8 mouse cellular contexts compared by ENCODE assay signal in the genomic region with DNA sequence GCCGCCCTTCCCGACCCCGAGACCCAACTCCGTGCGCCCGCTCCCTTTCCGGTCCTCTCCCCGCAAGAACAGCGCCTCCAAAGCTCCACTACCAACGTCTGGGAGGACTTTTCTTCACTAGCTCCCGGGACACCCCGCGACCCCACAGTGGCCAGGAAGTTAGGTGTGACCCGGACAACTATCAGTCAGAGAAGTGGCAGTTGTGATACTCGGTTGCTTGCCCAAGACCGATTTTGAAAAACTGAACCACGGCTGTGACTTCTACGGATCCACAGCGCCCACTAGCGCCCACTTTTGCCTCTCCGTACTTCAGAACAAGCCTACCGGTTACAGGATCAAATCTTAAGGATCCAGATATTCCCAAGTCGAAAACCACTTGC. TPM values are rescaled to one million over a fixed set of nuclear protein-coding genes. Genes with fewer than 3 reads are reported as not detected.
DNase-seq lines count a peak whose midpoint lies in the region; ATAC-seq and TF ChIP-seq lines count a peak whose summit lies in the region.

No protein-coding gene starts in this region.

- H3K27me3 ChIP-seq in cerebellum, adult 2 months (ENCODE audit: control insufficient read depth, insufficient read depth, low read length): no peaks in the 10 kb centered on the region
- H3K27me3 ChIP-seq in forebrain, postnatal 0 days (ENCODE audit: insufficient read depth, low read length): no peaks in the 10 kb centered on the region
- no peaks in the 10 kb centered on the region for H3K27me3 ChIP-seq in neural tube, embryonic 15.5 days (replicated peaks)

- H3K36me3 ChIP-seq in ES-E14 (ENCODE audit: control insufficient read depth, insufficient read depth, low read length, poor library complexity, severe bottlenecking): peaks cover 6% of the 10 kb centered on the region
- peaks cover 3% of the 10 kb centered on the region; the same call in 1 of the 2 replicates for H3K36me3 ChIP-seq in forebrain, postnatal 0 days (ENCODE audit: insufficient read depth)
- H3K36me3 ChIP-seq in neural tube, embryonic 15.5 days: peaks cover 9% of the 10 kb centered on the region; the same call in 1 of the 2 replicates

- DNase-seq in ES-E14 (ENCODE audit: low read depth, low spot score): peak; percentile 86
- DNase-seq in cerebellum, adult 2 months: peak; percentile 79 to 87
- DNase-seq in forebrain, postnatal 0 days: peak; percentile 96
- peak; percentile 93 for DNase-seq in heart, postnatal 4 days
- peak; percentile 86 to 94 for DNase-seq in layer of hippocampus, adult 2 months (ENCODE audit: low spot score in 2 of 2)
- peak; percentile 90 for DNase-seq in lung, adult 2 months
- DNase-seq in testis, postnatal 10 days (ENCODE audit: low spot score): peak; percentile 95

- TF ChIP-seq CTCF in cerebellum, adult 2 months (IDR thresholded peaks at IDR 0.05; ENCODE audit: borderline replicate concordance, insufficient read depth, low read depth, low read length): peak; percentile 84
- peak; percentile 88 for TF ChIP-seq CTCF in forebrain, postnatal 0 days (IDR thresholded peaks at IDR 0.05; ENCODE audit: low read depth)
- TF ChIP-seq CTCF in layer of hippocampus, adult 2 months (conservative IDR thresholded peaks at IDR 0.05): peak; percentile 92
- peak; percentile 82 for TF ChIP-seq CTCF in lung, adult 2 months (IDR thresholded peaks at IDR 0.05; ENCODE audit: insufficient read depth, low read length)

- no peak for TF ChIP-seq POLR2A in cerebellum, adult 2 months (IDR thresholded peaks at IDR 0.05; ENCODE audit: borderline replicate concordance, insufficient read depth, low read length)
- no peak for TF ChIP-seq POLR2A in lung, adult 2 months (IDR thresholded peaks at IDR 0.05; ENCODE audit: borderline replicate concordance, extremely low read depth, low read depth, low read length)

- peak overlapping the region; percentile 82 for H3K4me2 ChIP-seq in forebrain, postnatal 0 days (ENCODE audit: low read depth)
- peak overlapping the region; percentile 72 for H3K4me2 ChIP-seq in neural tube, embryonic 15.5 days

- peak; percentile 21 for ATAC-seq in forebrain, postnatal 0 days
- peak; percentile 29 for ATAC-seq in neural tube, embryonic 15.5 days (ENCODE audit: low FRiP score)

- peaks cover 1 to 3% of the 10 kb centered on the region in 2 experiments; a peak in 1 of 4 replicates for H3K4me1 ChIP-seq in ES-E14 (ENCODE audit: control insufficient read depth in 2 of 2, insufficient read depth in 2 of 2, low read length in 2 of 2, poor library complexity in 1 of 2)
- 0 out of 2 replicates have a peak, but pooled peaks cover 4% of the 10 kb centered on the region for H3K4me1 ChIP-seq in cerebellum, adult 2 months (ENCODE audit: control insufficient read depth, insufficient read depth, low read length)
- H3K4me1 ChIP-seq in forebrain, postnatal 0 days (ENCODE audit: insufficient read depth): no peaks in the 10 kb centered on the region
- peaks cover 3% of the 10 kb centered on the region; the same call in 1 of the 2 replicates for H3K4me1 ChIP-seq in lung, adult 2 months (ENCODE audit: control insufficient read depth, insufficient read depth, low read length)
- peaks cover 16% of the 10 kb centered on the region for H3K4me1 ChIP-seq in neural tube, embryonic 15.5 days

- H3K27ac ChIP-seq in ES-E14 (ENCODE audit: insufficient read depth, low read depth, low read length, poor library complexity, severe bottlenecking): no peak overlapping the region
- no peak overlapping the region for H3K27ac ChIP-seq in cerebellum, adult 2 months (ENCODE audit: insufficient read depth, low read length)
- peak overlapping the region; percentile 92 for H3K27ac ChIP-seq in forebrain, postnatal 0 days (ENCODE audit: low read depth, low read length)
- peak overlapping the region; percentile 89 for H3K27ac ChIP-seq in layer of hippocampus, adult 2 months
- H3K27ac ChIP-seq in neural tube, embryonic 15.5 days (replicated peaks): peak overlapping the region; percentile 92

- H3K9me3 ChIP-seq in ES-E14 (ENCODE audit: control insufficient read depth, insufficient read depth, low read depth, low read length): no peaks in the 10 kb centered on the region
- no peaks in the 10 kb centered on the region for H3K9me3 ChIP-seq in forebrain, postnatal 0 days (ENCODE audit: low read length)
- no peaks in the 10 kb centered on the region for H3K9me3 ChIP-seq in neural tube, embryonic 15.5 days (replicated peaks)

- peak overlapping the region; percentile 65 for H3K9ac ChIP-seq in ES-E14 (ENCODE audit: insufficient read depth, low read depth, low read length, poor library complexity, severe bottlenecking)
- peak overlapping the region; percentile 87 for H3K9ac ChIP-seq in forebrain, postnatal 0 days
- peak overlapping the region; percentile 93 for H3K9ac ChIP-seq in neural tube, embryonic 15.5 days (replicated peaks)

- peak overlapping the region; percentile 87 to 91 for H3K4me3 ChIP-seq in ES-E14 (ENCODE audit: insufficient read depth in 1 of 2, low read depth in 1 of 2, low read length in 2 of 2, poor library complexity in 1 of 2, severe bottlenecking in 1 of 2)
- H3K4me3 ChIP-seq in cerebellum, adult 2 months (replicated peaks; ENCODE audit: insufficient read depth, low read depth, low read length): peak overlapping the region; percentile 57
- H3K4me3 ChIP-seq in forebrain, postnatal 0 days (ENCODE audit: low read depth, low read length): peak overlapping the region; percentile 93
- H3K4me3 ChIP-seq in layer of hippocampus, adult 2 months: peak overlapping the region; percentile 91
- H3K4me3 ChIP-seq in lung, adult 2 months (replicated peaks; ENCODE audit: extremely low read depth, low read depth, low read length): peak overlapping the region; percentile 76
- peak overlapping the region; percentile 84 for H3K4me3 ChIP-seq in neural tube, embryonic 15.5 days (replicated peaks)

- in situ Hi-C loops in ES-E14 (cut with MboI; ENCODE audit: low sequenced_read_pairs in 2 of 2, unreplicated experiment in 2 of 2): loop anchor here (25.0 kb wide), 2 partner anchors 326 to 424 kb away; no protein-coding TSS in a partner anchor

- whole genome bisulfite sequencing in cerebellum, adult 2 months: 1% methylated on average over 23 of the region's 23 CpGs
- under 1% methylated on average over 23 of the region's 23 CpGs for WGBS in forebrain, postnatal 0 days
- WGBS in lung, adult 2 months: 2% methylated on average over 23 of the region's 23 CpGs
- under 1% methylated on average over 23 of the region's 23 CpGs for WGBS in neural tube, embryonic 15.5 days

TF ChIP-seq in ES-E14, 5 proteins besides CTCF, POLR2A, EP300 and RAD21:
- TF ChIP-seq ZC3H11A (IDR thresholded peaks at IDR 0.05; ENCODE audit: borderline replicate concordance, low read depth, low read length) (peak; percentile 93), CHD2 (IDR thresholded peaks at IDR 0.05; ENCODE audit: low read depth, low read length) (no peak), HCFC1 (IDR thresholded peaks at IDR 0.05; ENCODE audit: borderline replicate concordance, insufficient read depth, low read length) (no peak), MAFK (IDR thresholded peaks at IDR 0.05; ENCODE audit: insufficient read depth, low read depth, low read length) (no peak), ZNF384 (IDR thresholded peaks at IDR 0.05; ENCODE audit: low read depth, low read length) (no peak)

RNA-seq across cellular contexts. Expression of a gene that starts 0.7 kb away (rescaled TPM):
- total RNA-seq in ES-E14 (2012; rRNA removed): 30.6 and 33.4 TPM in 2 replicates
- polyA plus RNA-seq in cerebellum, adult 2 months (2012; rRNA removed): 14.3 and 15.7 TPM in 2 replicates
- total RNA-seq in forebrain, postnatal 0 days (2014; rRNA removed): 50.9 and 53.5 TPM in 2 replicates
- polyA plus RNA-seq in forebrain, postnatal 0 days (2015; fragmentation: Nextera tagmentation; extraction: Ambion mirVana): 29.5 and 29.6 TPM in 2 replicates
- total RNA-seq in heart, postnatal 4 days (2021): 10 to 100 TPM; 47.4 to 47.8 TPM
- total RNA-seq in layer of hippocampus, adult 2 months (2021): 10 to 100 TPM; 25.0 to 28.9 TPM
- 161 and 250 TPM in 2 replicates for polyA plus RNA-seq in lung, adult 2 months (2012; rRNA removed)
- 14.7 TPM in 2 replicates for polyA plus RNA-seq in neural tube, embryonic 15.5 days (2015; fragmentation: Nextera tagmentation; extraction: Ambion mirVana)

RNA-seq across cellular contexts. Expression of a gene that starts 28.6 kb away (rescaled TPM):
- 74.4 and 75.9 TPM in 2 replicates for total RNA-seq in ES-E14 (2012; rRNA removed)
- polyA plus RNA-seq in cerebellum, adult 2 months (2012; rRNA removed): 106 and 109 TPM in 2 replicates
- total RNA-seq in forebrain, postnatal 0 days (2014; rRNA removed): 115 and 154 TPM in 2 replicates
- polyA plus RNA-seq in forebrain, postnatal 0 days (2015; fragmentation: Nextera tagmentation; extraction: Ambion mirVana): 101 and 143 TPM in 2 replicates
- 10 to 100 TPM; 52.9 to 59.7 TPM for total RNA-seq in heart, postnatal 4 days (2021)
- total RNA-seq in layer of hippocampus, adult 2 months (2021): 100 to 1,000 TPM; 107 to 110 TPM
- 27.3 and 50.2 TPM in 2 replicates for polyA plus RNA-seq in lung, adult 2 months (2012; rRNA removed)
- 148 and 164 TPM in 2 replicates for polyA plus RNA-seq in neural tube, embryonic 15.5 days (2015; fragmentation: Nextera tagmentation; extraction: Ambion mirVana)

Comparison
In these comparisons a context has a peak if more than half of its experiments do, and no peak if none do; other contexts are left out.
1. H3K27ac ChIP-seq: peak in forebrain, postnatal 0 days (single experiment), layer of hippocampus, adult 2 months (single experiment) and neural tube, embryonic 15.5 days (single experiment); none in ES-E14 (single experiment) and cerebellum, adult 2 months (single experiment).
2. Peak in every context shown above with its lines, with median percentiles within 50 percentile points of each other: DNase-seq, H3K4me3 ChIP-seq, H3K9ac ChIP-seq and CTCF ChIP-seq.